Mouse (Mus musculus) intestine, postnatal 0 days (tissue): Measurements from ENCODE around the gene Ell. TPM values are rescaled to one million over a fixed set of nuclear protein-coding genes. Genes with fewer than 3 reads are reported as not detected.

Source experiments
- ATAC-seq: fragments of 200-750 bp; cut with Nextera tagmentation; 2 replicates; pipeline ENCODE4 v1.8.0; 2017; ENCODE audit warnings: mild to moderate bottlenecking, moderate TSS enrichment, moderate library complexity
- H3K27ac ChIP-seq: fragments of 300-500 bp; sonication (generic); 2 replicates; pipeline ENCODE4 v1.5.1; 2014; ENCODE audit warnings: mild to moderate bottlenecking, low read depth, low read length, moderate library complexity
- H3K27me3 ChIP-seq: fragments of 300-500 bp; sonication (generic); replicated peaks from 2 replicates; pipeline ENCODE4 v1.6.1; 2014; ENCODE audit warnings: low read length, mixed read lengths; ENCODE audit not compliant: control insufficient read depth, insufficient read depth
- H3K36me3 ChIP-seq: fragments of 300-500 bp; sonication (generic); 2 replicates; pipeline ENCODE4 v1.6.1; 2014; ENCODE audit warnings: mild to moderate bottlenecking, moderate library complexity; ENCODE audit not compliant: control insufficient read depth, insufficient read depth
- H3K4me1 ChIP-seq: fragments of 300-500 bp; sonication (generic); replicated peaks from 2 replicates; pipeline ENCODE4 v1.6.1; 2014; ENCODE audit warnings: antibody characterized with exemption, low read length, mixed read lengths; ENCODE audit not compliant: control insufficient read depth, insufficient read depth
- H3K4me2 ChIP-seq: fragments of 300-500 bp; sonication (generic); replicated peaks from 2 replicates; pipeline ENCODE4 v1.6.1; 2014; ENCODE audit warnings: low read depth, mild to moderate bottlenecking, moderate library complexity
- H3K4me3 ChIP-seq: fragments of 300-500 bp; sonication (generic); 2 replicates; pipeline ENCODE4 v1.5.1; 2014; ENCODE audit warnings: low read depth, low read length
- H3K9ac ChIP-seq: fragments of 300-500 bp; sonication (generic); 2 replicates; pipeline ENCODE4 v1.6.1; 2014; ENCODE audit warnings: mild to moderate bottlenecking, low read depth, low read length
- H3K9me3 ChIP-seq: fragments of 300-500 bp; sonication (generic); 2 replicates; pipeline ENCODE4 v1.6.1; 2016; ENCODE audit warnings: mixed run types; ENCODE audit not compliant: control insufficient read depth
- CTCF ChIP-seq: sonication (generic); IDR thresholded peaks from 2 replicates; pipeline ENCODE4 v1.5.1; 2016; ENCODE audit warnings: low read depth, mild to moderate bottlenecking, control low read depth, antibody characterized with exemption, moderate library complexity
- WGBS: fragments of 180-500 bp; shearing (Covaris S2); extraction: QIAGEN DNeasy Blood & Tissue Kit; methylation state at CpG from one replicate; pipeline ENCODE4 v1.1.7; 2014; 5-methylcytosine and 5-hydroxymethylcytosine counted together
- polyA plus RNA-seq: library from polyadenylated mRNA; unstranded; fragments of >200 nt; fragmentation: Nextera tagmentation; extraction: Ambion mirVana; gene quantifications from 2 replicates; pipeline ENCODE4 v1.2.1, GENCODE M21; 2015

The Ell gene
- polyA plus RNA-seq, 1 experiment from 2014 or later = 13.0 TPM

DNA sequence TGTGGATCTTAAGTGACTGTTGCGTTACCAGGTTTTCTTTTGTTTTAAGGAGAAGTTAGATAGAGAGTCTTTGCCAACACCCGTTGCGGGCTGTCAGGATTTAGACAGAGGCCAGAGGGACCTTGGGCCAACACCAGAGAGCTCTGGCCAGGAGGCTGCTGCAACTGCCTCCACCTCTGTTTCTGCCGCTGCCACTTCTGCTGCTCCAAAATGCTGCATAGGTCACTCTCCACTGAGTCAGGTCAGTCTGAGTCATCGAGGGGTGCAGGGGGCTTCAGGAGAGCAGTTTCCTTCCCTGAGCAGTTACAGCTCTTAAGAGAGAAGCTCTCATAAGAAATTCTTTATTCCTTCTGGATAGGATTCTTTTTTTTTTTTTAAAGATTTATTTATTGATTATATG, 87.8 kb downstream of the Ell start:
- H3K4me1 ChIP-seq = no peaks in the 10 kb centered on the region
- H3K27me3 ChIP-seq = no peaks in the 10 kb centered on the region
- H3K4me2 ChIP-seq = no peak overlapping the region
- no peak for ATAC-seq
- no peak for TF ChIP-seq CTCF
- no peaks in the 10 kb centered on the region for H3K9me3 ChIP-seq
- H3K4me3 ChIP-seq = no peak overlapping the region
- WGBS = 93% methylated on average over 5 of the region's 5 CpGs
- no peak overlapping the region for H3K27ac ChIP-seq
- H3K9ac ChIP-seq = no peak overlapping the region
- no peaks in the 10 kb centered on the region for H3K36me3 ChIP-seq

DNA sequence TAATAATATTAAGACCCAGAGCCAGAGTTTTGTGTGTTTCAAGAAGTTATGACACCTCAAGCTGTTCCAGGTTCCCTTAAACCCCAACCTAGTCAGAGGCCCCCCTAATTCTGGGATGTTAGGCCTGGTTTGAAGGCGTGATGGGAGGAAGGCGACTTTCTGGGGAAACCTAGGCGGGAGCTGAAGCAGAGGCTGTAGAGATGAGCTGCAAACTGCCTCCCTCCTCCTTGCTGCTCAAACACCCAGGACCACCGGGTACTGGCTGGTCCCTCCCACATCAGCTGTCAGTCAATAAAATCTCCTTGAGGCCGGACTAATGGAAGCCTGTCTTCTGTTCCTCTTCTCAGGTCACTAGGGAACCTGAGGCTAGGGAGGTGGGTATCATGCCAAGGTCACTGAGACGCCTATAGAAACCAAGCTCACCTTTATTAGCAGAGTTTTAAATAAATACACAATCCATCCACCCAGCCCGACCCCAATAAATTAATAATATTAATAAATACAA, 89.8 kb downstream of the Ell start:
- ATAC-seq = no peak
- H3K27ac ChIP-seq = 0 out of 2 replicates have a peak overlapping the region, but pooled peaks have one; percentile 46
- no peak for TF ChIP-seq CTCF
- H3K4me3 ChIP-seq = no peak overlapping the region
- H3K9ac ChIP-seq = 0 out of 2 replicates have a peak overlapping the region, but pooled peaks have one; percentile 44
- no peaks in the 10 kb centered on the region for H3K9me3 ChIP-seq
- WGBS = 56% methylated on average over 7 of the region's 7 CpGs
- no peaks in the 10 kb centered on the region for H3K36me3 ChIP-seq
- H3K27me3 ChIP-seq = no peaks in the 10 kb centered on the region
- H3K4me2 ChIP-seq = peak overlapping the region; percentile 67
- no peaks in the 10 kb centered on the region for H3K4me1 ChIP-seq

GRCm38 (mm10) chr8:70629574-70630531, 90.6 kb downstream of the Ell start:
- WGBS = 1% methylated on average over 60 of the region's 60 CpGs
- H3K27me3 ChIP-seq = no peaks in the 10 kb centered on the region
- H3K4me3 ChIP-seq = peak overlapping the region; percentile 39
- peak; percentile 100 for TF ChIP-seq CTCF
- H3K27ac ChIP-seq = peak overlapping the region; percentile 46; the same call in 1 of the 2 replicates
- H3K4me2 ChIP-seq = peak overlapping the region; percentile 67
- ATAC-seq = peak; percentile 72
- no peaks in the 10 kb centered on the region for H3K9me3 ChIP-seq
- no peaks in the 10 kb centered on the region for H3K4me1 ChIP-seq
- H3K9ac ChIP-seq = peak overlapping the region; percentile 44; the same call in 1 of the 2 replicates
- no peaks in the 10 kb centered on the region for H3K36me3 ChIP-seq

DNA sequence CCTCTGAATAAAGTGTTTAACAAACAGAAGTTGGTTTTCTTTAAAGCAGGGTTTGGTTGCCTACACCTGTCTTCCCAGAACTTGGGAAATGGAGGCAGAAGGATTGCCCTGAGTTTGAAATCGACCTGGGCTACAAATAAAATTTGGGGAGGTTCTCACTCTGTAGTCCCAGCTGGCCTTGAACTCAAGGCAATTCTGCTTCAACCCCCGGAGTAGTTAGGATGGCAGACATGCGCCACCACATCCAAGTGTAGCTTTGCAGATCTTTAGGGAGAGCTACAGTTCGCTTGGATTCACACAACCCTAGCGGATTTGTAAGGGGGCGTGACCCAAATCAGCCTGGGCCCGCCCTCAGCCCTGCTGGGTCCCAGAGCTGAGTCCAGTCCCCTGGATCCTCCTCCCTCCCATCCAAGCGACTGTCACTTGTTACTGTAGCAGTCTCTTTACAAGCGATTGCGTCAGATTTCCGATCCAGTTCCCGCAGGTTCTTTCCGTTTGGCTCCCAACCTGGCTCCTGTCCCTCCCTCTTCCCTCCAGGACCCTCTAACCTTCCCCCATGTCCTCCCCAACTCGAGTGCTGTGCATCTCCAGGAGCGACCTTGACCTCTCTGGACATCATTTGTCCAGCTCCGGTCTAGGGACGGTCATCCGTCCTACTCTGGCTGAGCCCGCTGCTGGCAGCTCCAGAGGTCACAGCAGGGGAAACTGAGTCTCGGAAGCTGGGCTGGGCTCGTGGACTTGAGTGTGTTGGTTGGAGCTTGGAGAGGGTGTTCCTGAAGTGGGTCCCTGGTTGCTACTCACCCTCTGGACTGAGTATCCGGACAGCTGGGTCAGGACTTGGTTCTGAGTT, 91.5 kb downstream of the Ell start:
- Histone ChIP-seq H3K9me3 (no peaks in the 10 kb centered on the region), H3K27me3 (no peaks in the 10 kb centered on the region), H3K36me3 (no peaks in the 10 kb centered on the region), H3K27ac (peak overlapping the region; percentile 78), H3K4me2 (peak overlapping the region; percentile 67), H3K9ac (peak overlapping the region; percentile 23; the same call in 1 of the 2 replicates), H3K4me1 (no peaks in the 10 kb centered on the region), H3K4me3 (peak overlapping the region; percentile 39)
- no peak for TF ChIP-seq CTCF
- peak; percentile 61 for ATAC-seq
- WGBS = 17% methylated on average over 22 of the region's 22 CpGs

DNA sequence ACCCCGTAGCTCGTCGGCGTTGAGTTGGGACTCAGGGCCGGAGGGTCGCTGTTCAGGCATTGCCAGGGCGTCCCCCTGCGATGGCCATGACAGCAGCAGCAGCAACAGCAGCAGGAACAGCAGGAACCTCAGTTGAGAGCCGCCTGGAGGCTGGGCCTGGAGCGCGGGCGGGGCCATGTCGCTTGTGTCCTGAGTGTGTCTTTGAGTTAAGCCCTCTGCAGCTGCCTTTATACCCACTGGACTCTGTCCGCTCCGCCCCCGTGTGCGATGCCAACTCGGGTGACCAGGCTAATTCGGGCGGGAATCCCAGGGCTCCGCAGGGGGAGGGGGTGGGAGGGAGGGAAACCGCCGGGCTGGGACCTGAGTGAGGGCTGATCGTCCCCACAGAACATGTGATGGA, 92.2 kb downstream of the Ell start:
- Histone ChIP-seq H3K36me3 (no peaks in the 10 kb centered on the region), H3K27me3 (no peaks in the 10 kb centered on the region), H3K4me1 (no peaks in the 10 kb centered on the region), H3K9ac (peak overlapping the region; percentile 23; the same call in 1 of the 2 replicates), H3K4me2 (peak overlapping the region; percentile 67), H3K4me3 (peak overlapping the region; percentile 33), H3K27ac (peak overlapping the region; percentile 78), H3K9me3 (no peaks in the 10 kb centered on the region)
- 0 out of 2 replicates have a peak, but pooled peaks have one; percentile 4 for TF ChIP-seq CTCF
- WGBS = 10% methylated on average over 24 of the region's 24 CpGs
- peak; percentile 9; the same call in 1 of the 2 replicates for ATAC-seq
